Mouse (Mus musculus) cerebellum, adult 2 months (tissue): ENCODE measurements around the gene Shprh. TPM values are rescaled to one million over a fixed set of nuclear protein-coding genes. Genes with fewer than 3 reads are reported as not detected.

Source experiments
- DNase-seq, 2 experiments: peaks; one replicate each; pipeline ENCODE4 v3.0.0; 2021
- H3K27ac ChIP-seq: fragments of 200-500 bp; 2 replicates; pipeline ENCODE4 v1.5.1; 2012; ENCODE audit warnings: low read length, control low read depth, inconsistent platforms; ENCODE audit not compliant: insufficient read depth
- H3K27me3 ChIP-seq: fragments of 200-500 bp; 2 replicates; pipeline ENCODE4 v1.6.1; 2012; ENCODE audit warnings: inconsistent platforms, mild to moderate bottlenecking, low read length, moderate library complexity; ENCODE audit not compliant: control insufficient read depth, insufficient read depth
- H3K4me1 ChIP-seq: fragments of 200-500 bp; 2 replicates; pipeline ENCODE4 v1.6.1; 2011; ENCODE audit warnings: low read length; ENCODE audit not compliant: control insufficient read depth, insufficient read depth
- H3K4me3 ChIP-seq: fragments of 200-500 bp; replicated peaks from 2 replicates; pipeline ENCODE3; 2011; ENCODE audit warnings: mild to moderate bottlenecking, low read depth, low read length, control low read depth; ENCODE audit not compliant: insufficient read depth
- CTCF ChIP-seq: fragments of 200-500 bp; IDR thresholded peaks from 2 replicates; pipeline ENCODE4 v1.5.1; 2011; ENCODE audit warnings: low read depth, mild to moderate bottlenecking, control low read depth, low read length, moderate library complexity, borderline replicate concordance; ENCODE audit not compliant: insufficient read depth
- POLR2A ChIP-seq: fragments of 200-500 bp; IDR thresholded peaks from 2 replicates; pipeline ENCODE4 v1.6.1; 2011; ENCODE audit warnings: low read length, control low read depth, borderline replicate concordance; ENCODE audit not compliant: insufficient read depth
- WGBS: fragments of 180-500 bp; shearing (Covaris S2); methylation state at CpG from one replicate; pipeline ENCODE4 v1.1.7; 2018; 5-methylcytosine and 5-hydroxymethylcytosine counted together
- polyA plus RNA-seq: library from polyadenylated mRNA; depleted of rRNA; stranded (reverse); fragments of >200 nt; gene quantifications from 2 replicates; pipeline ENCODE4 v1.2.3, GENCODE M21; 2012; rRNA removed

Shprh gene
- polyA plus RNA-seq = 18.3 and 20.6 TPM in 2 replicates

GRCm38 (mm10) chr10:11148884-11149741, at the start of gene Shprh:
Gene Shprh, plus strand, starts transcription at chr10:11149427.
- Histone ChIP-seq H3K27me3 (no peaks in the 10 kb centered on the region), H3K4me1 (peaks cover 4% of the 10 kb centered on the region; the same call in 1 of the 2 replicates), H3K27ac (peak within 1 kb of the TSS; percentile 52), H3K4me3 (peak within 1 kb of the TSS; percentile 84)
- under 1% methylated on average over 59 of the region's 60 CpGs for WGBS
- peak; percentile 96 to 98 for DNase-seq
- TF ChIP-seq CTCF (no peak), POLR2A (peak; percentile 63)

- WGBS = 97% methylated on average over 2 of the region's 2 CpGs
- Histone ChIP-seq H3K4me1 (no peaks in the 10 kb centered on the region), H3K27me3 (no peaks in the 10 kb centered on the region), H3K4me3 (no peak overlapping the region), H3K27ac (no peak overlapping the region)
- no peak for DNase-seq
- TF ChIP-seq CTCF = no peak
- no peak for TF ChIP-seq POLR2A
Observed at GRCm38 (mm10) chr10:11121781-11122180, 27.4 kb upstream of the Shprh start.

GRCm38 (mm10) chr10:11145580-11145979, 3.6 kb upstream of the Shprh start:
- Histone ChIP-seq H3K4me1 (no peaks in the 10 kb centered on the region; the same call in 1 of the 2 replicates), H3K4me3 (no peak overlapping the region), H3K27me3 (no peaks in the 10 kb centered on the region), H3K27ac (no peak overlapping the region)
- TF ChIP-seq CTCF (no peak), POLR2A (no peak)
- DNase-seq = no peak

GRCm38 (mm10) chr10:11148446-11148845, 781 bp upstream of the Shprh start:
- TF ChIP-seq CTCF (no peak), POLR2A (no peak)
- no peak overlapping the region for H3K27ac ChIP-seq
- H3K4me3 ChIP-seq = no peak overlapping the region
- no peaks in the 10 kb centered on the region for H3K27me3 ChIP-seq
- peaks cover 4% of the 10 kb centered on the region; the same call in 1 of the 2 replicates for H3K4me1 ChIP-seq
- DNase-seq = peak in 1 of 2 experiments; percentile 66
- WGBS = 11% methylated on average over 4 of the region's 4 CpGs

GRCm38 (mm10) chr10:11149742-11150125, 507 bp downstream of the Shprh start:
- no peak for TF ChIP-seq POLR2A
- no peak for TF ChIP-seq CTCF
- peak overlapping the region; percentile 52 for H3K27ac ChIP-seq
- H3K4me1 ChIP-seq = peaks cover 7% of the 10 kb centered on the region; the same call in 1 of the 2 replicates
- 0% methylated on average over 20 of the region's 20 CpGs for WGBS
- H3K4me3 ChIP-seq = peak overlapping the region; percentile 84
- DNase-seq = peak in 1 of 2 experiments; percentile 77
- no peaks in the 10 kb centered on the region for H3K27me3 ChIP-seq

GRCm38 (mm10) chr10:11151644-11152043, 2.4 kb downstream of the Shprh start:
- 91% methylated on average over 14 of the region's 14 CpGs for WGBS
- H3K4me3 ChIP-seq = no peak overlapping the region
- H3K27me3 ChIP-seq = no peaks in the 10 kb centered on the region
- no peak for DNase-seq
- no peak overlapping the region for H3K27ac ChIP-seq
- peaks cover 7% of the 10 kb centered on the region; the same call in 1 of the 2 replicates for H3K4me1 ChIP-seq
- no peak for TF ChIP-seq POLR2A
- TF ChIP-seq CTCF = no peak

GRCm38 (mm10) chr10:11157039-11157438, 7.8 kb downstream of the Shprh start:
- WGBS = 75% methylated on average over 9 of the region's 9 CpGs
- Histone ChIP-seq H3K27ac (no peak overlapping the region), H3K4me1 (peaks cover 3% of the 10 kb centered on the region; the same call in 1 of the 2 replicates), H3K4me3 (no peak overlapping the region), H3K27me3 (no peaks in the 10 kb centered on the region)
- TF ChIP-seq CTCF = no peak
- TF ChIP-seq POLR2A = no peak
- DNase-seq = no peak

- H3K4me1 ChIP-seq = 0 out of 2 replicates have a peak, but pooled peaks cover 8% of the 10 kb centered on the region
- H3K27ac ChIP-seq = no peak overlapping the region
- no peak overlapping the region for H3K4me3 ChIP-seq
- TF ChIP-seq CTCF = no peak
- TF ChIP-seq POLR2A = no peak
- H3K27me3 ChIP-seq = no peaks in the 10 kb centered on the region
- 74% methylated on average over 5 of the region's 5 CpGs for WGBS
- DNase-seq = no peak
Observed at GRCm38 (mm10) chr10:11164537-11164936, 15.3 kb downstream of the Shprh start.
